Mouse (Mus musculus) midbrain, embryonic 16.5 days (tissue): Measurements from ENCODE around the gene Irgq. TPM values are rescaled to one million over a fixed set of nuclear protein-coding genes. Genes with fewer than 3 reads are reported as not detected.
A peak's percentile ranks its signal among the peaks of the same experiment; 100 is the strongest.

Experiments
- ATAC-seq: fragments of 200-750 bp; cut with Nextera tagmentation; 2 replicates; pipeline ENCODE4 v1.8.0; 2017; ENCODE audit warnings: moderate TSS enrichment
- H3K27ac ChIP-seq: fragments of 300-500 bp; sonication (generic); 2 replicates; pipeline ENCODE4 v1.5.1; 2014; ENCODE audit warnings: mild to moderate bottlenecking, low read length, mixed read lengths
- H3K27me3 ChIP-seq: fragments of 300-500 bp; sonication (generic); 2 replicates; pipeline ENCODE4 v1.6.1; 2014; ENCODE audit warnings: low read depth, low read length, mixed read lengths; ENCODE audit not compliant: control insufficient read depth, insufficient read depth
- H3K36me3 ChIP-seq: fragments of 300-500 bp; sonication (generic); 2 replicates; pipeline ENCODE4 v1.6.1; 2014; ENCODE audit warnings: mild to moderate bottlenecking, low read length, moderate library complexity, mixed read lengths; ENCODE audit not compliant: control insufficient read depth, insufficient read depth
- H3K4me1 ChIP-seq: fragments of 300-500 bp; sonication (generic); 2 replicates; pipeline ENCODE4 v1.6.1; 2014; ENCODE audit warnings: mild to moderate bottlenecking, low read length, mixed read lengths; ENCODE audit not compliant: control insufficient read depth, insufficient read depth
- H3K4me2 ChIP-seq: fragments of 300-500 bp; sonication (generic); 2 replicates; pipeline ENCODE4 v1.6.1; 2014; ENCODE audit warnings: mild to moderate bottlenecking, low read length, mixed read lengths
- H3K4me3 ChIP-seq: fragments of 300-500 bp; sonication (generic); 2 replicates; pipeline ENCODE4 v1.5.1; 2014; ENCODE audit warnings: low read depth, mild to moderate bottlenecking, low read length, moderate library complexity, mixed read lengths
- H3K9ac ChIP-seq: fragments of 300-500 bp; sonication (generic); 2 replicates; pipeline ENCODE4 v1.6.1; 2014; ENCODE audit warnings: low read depth, low read length, mixed read lengths
- H3K9me3 ChIP-seq: fragments of 300-500 bp; sonication (generic); replicated peaks from 2 replicates; pipeline ENCODE4 v1.6.1; 2014; ENCODE audit warnings: mild to moderate bottlenecking, low read length, mixed read lengths; ENCODE audit not compliant: control insufficient read depth, poor library complexity, severe bottlenecking
- WGBS: fragments of 180-500 bp; shearing (Covaris S2); extraction: QIAGEN DNeasy Blood & Tissue Kit; methylation state at CpG from one replicate; pipeline ENCODE4 v1.1.7; 2014; 5-methylcytosine and 5-hydroxymethylcytosine counted together
- polyA plus RNA-seq: library from polyadenylated mRNA; unstranded; fragments of >200 nt; fragmentation: Nextera tagmentation; extraction: Ambion mirVana; gene quantifications from 2 replicates; pipeline ENCODE4 v1.2.1, GENCODE M21; 2015

The Irgq gene
- polyA plus RNA-seq, 1 experiment from 2014 or later = 26.9 TPM

GRCm38 (mm10) chr7:24523723-24524122, 6.8 kb upstream of the Irgq start:
- Histone ChIP-seq H3K27me3 (no peaks in the 10 kb centered on the region), H3K27ac (no peak overlapping the region), H3K36me3 (no peaks in the 10 kb centered on the region; the same call in 1 of the 2 replicates), H3K4me3 (no peak overlapping the region), H3K9ac (no peak overlapping the region), H3K4me1 (no peaks in the 10 kb centered on the region), H3K9me3 (no peaks in the 10 kb centered on the region), H3K4me2 (no peak overlapping the region)
- ATAC-seq = no peak
- WGBS = 90% methylated on average over 6 of the region's 6 CpGs

GRCm38 (mm10) chr7:24524978-24525377, 5.5 kb upstream of the Irgq start:
- Histone ChIP-seq H3K27me3 (no peaks in the 10 kb centered on the region), H3K4me2 (no peak overlapping the region), H3K9me3 (no peaks in the 10 kb centered on the region), H3K4me3 (no peak overlapping the region), H3K27ac (no peak overlapping the region), H3K4me1 (peaks cover 6% of the 10 kb centered on the region), H3K36me3 (no peaks in the 10 kb centered on the region; the same call in 1 of the 2 replicates), H3K9ac (no peak overlapping the region)
- ATAC-seq = no peak
- WGBS = 82% methylated on average over 6 of the region's 6 CpGs

GRCm38 (mm10) chr7:24525686-24526420, 4.6 kb upstream of the Irgq start:
- H3K27ac ChIP-seq = no peak overlapping the region
- no peak for ATAC-seq

GRCm38 (mm10) chr7:24528861-24529260, 1.6 kb upstream of the Irgq start:
- H3K4me3 ChIP-seq = no peak overlapping the region
- H3K4me2 ChIP-seq = no peak overlapping the region
- no peaks in the 10 kb centered on the region for H3K27me3 ChIP-seq
- H3K4me1 ChIP-seq = peaks cover 25% of the 10 kb centered on the region
- no peaks in the 10 kb centered on the region for H3K9me3 ChIP-seq
- 89% methylated on average over 11 of the region's 11 CpGs for WGBS
- no peak for ATAC-seq
- H3K27ac ChIP-seq = no peak overlapping the region
- H3K36me3 ChIP-seq = peaks cover 7% of the 10 kb centered on the region
- H3K9ac ChIP-seq = no peak overlapping the region

More at GRCm38 (mm10) chr7:24525686-24526420, 4.6 kb upstream of the Irgq start:
- Histone ChIP-seq H3K27me3 (no peaks in the 10 kb centered on the region), H3K9ac (no peak overlapping the region), H3K36me3 (no peaks in the 10 kb centered on the region), H3K4me1 (peaks cover 6% of the 10 kb centered on the region), H3K9me3 (no peaks in the 10 kb centered on the region), H3K4me3 (no peak overlapping the region), H3K4me2 (no peak overlapping the region)
- WGBS = 84% methylated on average over 12 of the region's 12 CpGs

DNA sequence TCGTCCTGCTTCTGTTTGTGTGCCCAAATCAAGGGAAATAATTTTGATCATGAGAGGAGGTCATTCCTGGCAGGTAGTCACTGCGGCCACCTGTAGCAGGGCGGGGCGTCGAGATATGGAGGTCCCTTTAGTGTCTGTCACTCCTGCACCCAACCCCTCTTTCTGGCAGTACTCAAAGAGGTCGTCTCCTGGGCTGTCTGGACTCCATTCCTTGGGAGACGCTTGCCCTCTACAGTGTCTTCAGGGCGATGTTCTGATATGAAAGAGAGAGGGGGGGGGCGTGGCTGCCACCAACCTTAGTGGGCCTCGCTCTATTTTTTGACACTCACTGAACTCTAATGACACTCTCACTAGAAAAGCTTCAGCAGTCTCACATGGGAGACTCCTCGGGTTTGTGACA, 909 bp upstream of the Irgq start:
- H3K4me2 ChIP-seq = peak overlapping the region; percentile 69
- peak overlapping the region; percentile 55 for H3K4me3 ChIP-seq
- 68% methylated on average over 11 of the region's 11 CpGs for WGBS
- H3K9ac ChIP-seq = peak overlapping the region; percentile 73
- peak overlapping the region; percentile 88 for H3K27ac ChIP-seq
- H3K27me3 ChIP-seq = no peaks in the 10 kb centered on the region
- H3K36me3 ChIP-seq = peaks cover 10% of the 10 kb centered on the region
- peak; percentile 12 for ATAC-seq
- H3K4me1 ChIP-seq = peaks cover 32% of the 10 kb centered on the region
- H3K9me3 ChIP-seq = no peaks in the 10 kb centered on the region

GRCm38 (mm10) chr7:24531211-24531971, 902 bp downstream of the Irgq start:
- Histone ChIP-seq H3K27ac (peak overlapping the region; percentile 81), H3K27me3 (no peaks in the 10 kb centered on the region), H3K4me3 (peak overlapping the region; percentile 55), H3K4me2 (peak overlapping the region; percentile 91), H3K9me3 (no peaks in the 10 kb centered on the region), H3K9ac (peak overlapping the region; percentile 93), H3K4me1 (peaks cover 33% of the 10 kb centered on the region), H3K36me3 (peaks cover 25% of the 10 kb centered on the region)
- peak; percentile 41 for ATAC-seq
- under 1% methylated on average over 43 of the region's 43 CpGs for WGBS

DNA sequence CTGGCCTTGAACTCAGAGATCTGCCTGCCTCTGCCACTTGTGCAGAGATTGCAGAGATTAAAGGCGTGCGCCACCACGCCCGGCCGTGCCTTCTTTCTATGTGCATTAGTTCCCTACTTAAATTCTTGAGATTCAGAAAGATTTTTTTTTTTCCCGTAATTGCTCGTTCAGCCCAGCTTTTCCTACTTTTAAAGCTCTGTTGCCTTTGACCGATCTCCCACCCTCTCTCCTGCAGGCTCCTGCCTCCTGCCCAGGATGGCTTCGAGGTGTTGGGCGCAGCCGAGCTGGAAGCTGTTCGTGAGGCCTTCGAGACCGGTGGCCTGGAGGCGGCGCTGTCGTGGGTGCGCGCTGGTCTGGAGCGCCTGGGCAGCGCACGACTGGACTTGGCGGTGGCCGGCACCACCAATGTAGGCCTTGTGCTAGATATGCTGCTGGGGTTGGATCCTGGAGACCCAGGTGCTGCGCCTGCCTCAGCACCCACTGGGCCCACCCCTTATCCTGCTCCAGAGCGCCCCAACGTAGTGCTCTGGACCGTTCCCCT, 2.6 kb downstream of the Irgq start:
- Histone ChIP-seq H3K4me3 (no peak overlapping the region), H3K27me3 (no peaks in the 10 kb centered on the region), H3K4me1 (peaks cover 33% of the 10 kb centered on the region), H3K27ac (no peak overlapping the region), H3K4me2 (no peak overlapping the region), H3K9me3 (no peaks in the 10 kb centered on the region), H3K36me3 (peaks cover 27% of the 10 kb centered on the region), H3K9ac (no peak overlapping the region)
- ATAC-seq = no peak
- WGBS = 62% methylated on average over 28 of the region's 28 CpGs

DNA sequence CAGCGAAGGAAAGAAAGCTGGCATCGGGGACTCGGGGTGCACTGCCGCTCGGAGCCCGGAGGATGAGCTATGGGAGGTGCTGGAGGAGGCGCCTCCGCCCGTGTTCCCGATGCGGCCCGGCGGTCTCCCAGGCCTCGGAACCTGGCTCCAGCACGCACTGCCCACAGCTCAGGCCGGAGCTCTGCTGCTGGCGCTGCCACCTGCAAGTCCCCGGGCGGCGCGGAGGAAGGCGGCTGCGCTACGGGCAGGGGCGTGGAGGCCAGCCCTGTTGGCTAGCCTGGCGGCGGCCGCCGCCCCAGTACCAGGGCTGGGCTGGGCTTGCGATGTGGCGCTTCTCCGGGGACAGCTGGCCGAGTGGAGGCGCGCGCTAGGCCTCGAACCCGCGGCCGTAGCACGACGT, 3.3 kb downstream of the Irgq start:
- peaks cover 27% of the 10 kb centered on the region for H3K36me3 ChIP-seq
- H3K27ac ChIP-seq = no peak overlapping the region
- peak overlapping the region; percentile 26; the same call in 1 of the 2 replicates for H3K9ac ChIP-seq
- H3K9me3 ChIP-seq = no peaks in the 10 kb centered on the region
- WGBS = 25% methylated on average over 42 of the region's 42 CpGs
- no peaks in the 10 kb centered on the region for H3K27me3 ChIP-seq
- peaks cover 33% of the 10 kb centered on the region for H3K4me1 ChIP-seq
- ATAC-seq = no peak
- H3K4me3 ChIP-seq = no peak overlapping the region
- H3K4me2 ChIP-seq = peak overlapping the region; percentile 25

DNA sequence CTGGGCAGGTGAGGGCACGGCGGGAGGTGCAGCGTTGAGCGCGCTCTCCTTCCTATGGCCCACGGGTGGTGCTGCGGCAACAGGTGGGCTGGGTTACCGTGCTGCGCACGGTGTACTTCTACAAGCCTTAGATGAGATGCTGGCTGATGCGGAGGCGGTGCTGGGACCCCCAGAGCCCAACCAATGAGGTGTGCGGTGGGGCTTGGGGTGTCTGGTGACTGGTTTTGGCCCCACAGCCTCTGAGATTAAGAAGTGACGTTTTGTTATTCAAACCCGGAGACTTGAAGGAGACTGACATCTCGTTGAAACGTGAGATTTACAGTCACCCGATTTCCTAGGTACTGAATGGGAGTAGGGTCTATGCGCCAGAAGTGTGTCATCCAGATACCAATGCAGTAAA, 3.8 kb downstream of the Irgq start:
- H3K9ac ChIP-seq = no peak overlapping the region
- H3K27ac ChIP-seq = no peak overlapping the region
- peaks cover 32% of the 10 kb centered on the region for H3K4me1 ChIP-seq
- H3K4me3 ChIP-seq = no peak overlapping the region
- H3K36me3 ChIP-seq = peaks cover 27% of the 10 kb centered on the region
- H3K4me2 ChIP-seq = peak overlapping the region; percentile 25; the same call in 1 of the 2 replicates
- no peaks in the 10 kb centered on the region for H3K9me3 ChIP-seq
- H3K27me3 ChIP-seq = no peaks in the 10 kb centered on the region
- WGBS = 30% methylated on average over 19 of the region's 19 CpGs
- ATAC-seq = no peak
